ENCODE assay signal across 18 mouse cellular contexts in the genomic region with DNA sequence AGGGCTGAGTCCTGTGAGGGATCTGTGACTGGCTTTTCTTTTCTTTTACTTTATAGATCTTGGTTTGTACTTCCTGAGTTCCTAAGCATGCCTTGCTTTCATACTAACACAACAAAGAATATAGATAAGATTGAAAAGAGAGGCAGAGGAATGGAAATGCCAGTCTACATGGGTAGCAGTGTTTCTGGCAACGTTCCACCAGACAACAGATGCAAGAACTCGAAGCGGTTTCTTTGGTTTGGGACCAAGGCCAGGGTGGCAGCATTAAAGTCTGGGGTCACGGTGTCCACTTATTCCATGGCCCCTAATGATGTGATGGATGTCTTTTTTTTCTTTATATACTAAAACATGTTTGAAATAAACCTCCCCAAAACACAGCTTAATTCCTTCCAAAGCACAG.
A peak's percentile ranks its signal among the peaks of the same experiment; 100 is the strongest.
DNase-seq lines count a peak whose midpoint lies in the region; ATAC-seq and TF ChIP-seq lines count a peak whose summit lies in the region.
"Had no signal": no experiment of that assay in that cellular context is flagged by ENCODE, and none has a peak within 500 bp of the region (broad histone marks: within the 10 kb centered on the region; RNA-seq: fewer than 3 reads in every experiment).

No protein-coding gene starts in this region.

- peak overlapping the region; percentile 58; the same call in 1 of the 2 replicates for H3K27ac ChIP-seq in forebrain, embryonic 14.5 days (ENCODE audit: low read depth, low read length)
- no peak overlapping the region for H3K27ac ChIP-seq in forebrain, embryonic 10.5 days
- no peak overlapping the region for H3K27ac ChIP-seq in left cerebral cortex, adult 2 months
- H3K27ac ChIP-seq in neural tube, embryonic 14.5 days (ENCODE audit: low read depth, low read length) = peak overlapping the region; percentile 72; the same call in 1 of the 2 replicates
- no peak overlapping the region for H3K27ac ChIP-seq in midbrain, embryonic 11.5 days (ENCODE audit: low read depth, low read length)
- H3K27ac ChIP-seq: embryonic facial prominence, embryonic 12.5 days; gastrocnemius, adult 2 months; limb, embryonic 15.5 days; liver, embryonic 14.5 days had no signal

- H3K9ac ChIP-seq in forebrain, embryonic 14.5 days (ENCODE audit: low read length) = no peak overlapping the region
- H3K9ac ChIP-seq in neural tube, embryonic 14.5 days (replicated peaks; ENCODE audit: low read depth, low read length) = no peak overlapping the region
- no peak overlapping the region for H3K9ac ChIP-seq in midbrain, embryonic 11.5 days (ENCODE audit: low read length)
- H3K9ac ChIP-seq: embryonic facial prominence, embryonic 12.5 days; limb, embryonic 15.5 days; liver, embryonic 14.5 days had no signal

- ATAC-seq in forebrain, embryonic 14.5 days = no peak
- no peak for ATAC-seq in neural tube, embryonic 14.5 days (ENCODE audit: low read depth)
- ATAC-seq in midbrain, embryonic 11.5 days (ENCODE audit: low FRiP score) = no peak
- ATAC-seq: inflammation-experienced regulatory T-cells, adult 6 months had no signal

- no peak for TF ChIP-seq CTCF in left cerebral cortex, adult 2 months (IDR thresholded peaks at IDR 0.05)

- peaks cover 46% of the 10 kb centered on the region for H3K4me1 ChIP-seq in forebrain, embryonic 14.5 days (ENCODE audit: control insufficient read depth, insufficient read depth, low read length)
- H3K4me1 ChIP-seq in forebrain, embryonic 10.5 days = peaks cover 30% of the 10 kb centered on the region
- H3K4me1 ChIP-seq in neural tube, embryonic 14.5 days (ENCODE audit: control insufficient read depth, insufficient read depth, low read length) = peaks cover 51% of the 10 kb centered on the region
- H3K4me1 ChIP-seq in midbrain, embryonic 11.5 days (ENCODE audit: control insufficient read depth, insufficient read depth, low read length) = peaks cover 5% of the 10 kb centered on the region; the same call in 1 of the 2 replicates
- H3K4me1 ChIP-seq: limb, embryonic 15.5 days had no signal

- 40% methylated on average over 4 of the region's 4 CpGs for WGBS in forebrain, embryonic 14.5 days
- 93% methylated on average over 4 of the region's 4 CpGs for WGBS in forebrain, embryonic 10.5 days
- 47% methylated on average over 4 of the region's 4 CpGs for WGBS in neural tube, embryonic 14.5 days
- 91% methylated on average over 4 of the region's 4 CpGs for WGBS in midbrain, embryonic 11.5 days

- intact Hi-C loops in left cerebral cortex, postnatal 4 days (cut with DNase I) = no loop called here
- intact Hi-C loops in left cerebral cortex, adult 2 months (cut with DNase I) = no loop called here

- H3K4me3 ChIP-seq in forebrain, embryonic 14.5 days (ENCODE audit: low read depth, low read length) = no peak overlapping the region
- H3K4me3 ChIP-seq in forebrain, embryonic 10.5 days = no peak overlapping the region
- H3K4me3 ChIP-seq in left cerebral cortex, adult 2 months = no peak overlapping the region
- H3K4me3 ChIP-seq in neural tube, embryonic 14.5 days (ENCODE audit: low read depth, low read length) = no peak overlapping the region
- H3K4me3 ChIP-seq in midbrain, embryonic 11.5 days (ENCODE audit: low read depth, low read length) = no peak overlapping the region
- H3K4me3 ChIP-seq: embryonic facial prominence, embryonic 12.5 days; gastrocnemius, adult 2 months; limb, embryonic 15.5 days had no signal

- no peak overlapping the region for H3K4me2 ChIP-seq in forebrain, embryonic 14.5 days (ENCODE audit: low read length)
- no peak overlapping the region for H3K4me2 ChIP-seq in neural tube, embryonic 14.5 days (ENCODE audit: low read depth, low read length)
- H3K4me2 ChIP-seq in midbrain, embryonic 11.5 days = no peak overlapping the region
- H3K4me2 ChIP-seq: embryonic facial prominence, embryonic 12.5 days; limb, embryonic 15.5 days had no signal

- no peaks in the 10 kb centered on the region for H3K36me3 ChIP-seq in forebrain, embryonic 14.5 days (ENCODE audit: control insufficient read depth, insufficient read depth, low read length)
- H3K36me3 ChIP-seq in forebrain, embryonic 10.5 days (replicated peaks) = no peaks in the 10 kb centered on the region
- no peaks in the 10 kb centered on the region for H3K36me3 ChIP-seq in neural tube, embryonic 14.5 days (ENCODE audit: control insufficient read depth, insufficient read depth, low read length)
- H3K36me3 ChIP-seq in midbrain, embryonic 11.5 days (ENCODE audit: control insufficient read depth, insufficient read depth, low read length) = no peaks in the 10 kb centered on the region
- H3K36me3 ChIP-seq: embryonic facial prominence, embryonic 12.5 days; limb, embryonic 15.5 days had no signal

- no peaks in the 10 kb centered on the region for H3K27me3 ChIP-seq in forebrain, embryonic 14.5 days (replicated peaks; ENCODE audit: control insufficient read depth, insufficient read depth, low read length)
- H3K27me3 ChIP-seq in forebrain, embryonic 10.5 days (ENCODE audit: poor library complexity, severe bottlenecking) = no peaks in the 10 kb centered on the region
- no peaks in the 10 kb centered on the region for H3K27me3 ChIP-seq in neural tube, embryonic 14.5 days (ENCODE audit: control insufficient read depth, insufficient read depth, low read length)
- H3K27me3 ChIP-seq in midbrain, embryonic 11.5 days (ENCODE audit: control insufficient read depth, insufficient read depth, low read length) = no peaks in the 10 kb centered on the region
- H3K27me3 ChIP-seq: embryonic facial prominence, embryonic 12.5 days; limb, embryonic 15.5 days had no signal

- DNase-seq in adrenal gland, adult 2 months = peak; percentile 16
- no peak for DNase-seq in adrenal gland, postnatal 4 days (ENCODE audit: low spot score in 2 of 2)
- peak; percentile 61 for DNase-seq in forebrain, embryonic 14.5 days (ENCODE audit: low spot score)
- DNase-seq in forebrain, embryonic 10.5 days (ENCODE audit: extremely low spot score, low spot score) = no peak
- DNase-seq in left cerebral cortex, postnatal 4 days = peak; percentile 69
- DNase-seq in left cerebral cortex, adult 2 months (ENCODE audit: extremely low spot score in 1 of 2, low spot score in 2 of 2) = no peak
- DNase-seq in midbrain, embryonic 11.5 days (ENCODE audit: low spot score, missing footprints) = no peak
- DNase-seq: cerebellum, postnatal 25 days; gastrocnemius, adult 2 months; kidney, adult 18-20 months; layer of hippocampus, adult 9-11 months; lung, postnatal 4 days; retina, postnatal 1 day had no signal

- no peaks in the 10 kb centered on the region for H3K9me3 ChIP-seq in forebrain, embryonic 14.5 days (replicated peaks; ENCODE audit: control insufficient read depth, low read length)
- no peaks in the 10 kb centered on the region for H3K9me3 ChIP-seq in forebrain, embryonic 10.5 days
- no peaks in the 10 kb centered on the region for H3K9me3 ChIP-seq in neural tube, embryonic 14.5 days (ENCODE audit: control insufficient read depth, low read length)
- no peaks in the 10 kb centered on the region for H3K9me3 ChIP-seq in midbrain, embryonic 11.5 days (ENCODE audit: control insufficient read depth, low read length)
- H3K9me3 ChIP-seq: embryonic facial prominence, embryonic 12.5 days; limb, embryonic 15.5 days had no signal

Comparison
In these comparisons a context has a peak if more than half of its experiments do, and no peak if none do; other contexts are left out.
1. DNase-seq: peak in adrenal gland, adult 2 months (single experiment), forebrain, embryonic 14.5 days (single experiment) and left cerebral cortex, postnatal 4 days (single experiment); none in adrenal gland, postnatal 4 days (0 of 2), forebrain, embryonic 10.5 days (single experiment), left cerebral cortex, adult 2 months (0 of 2) and midbrain, embryonic 11.5 days (single experiment).
2. H3K27ac ChIP-seq: peak in forebrain, embryonic 14.5 days (single experiment) and neural tube, embryonic 14.5 days (single experiment); none in forebrain, embryonic 10.5 days (single experiment), left cerebral cortex, adult 2 months (single experiment) and midbrain, embryonic 11.5 days (single experiment).